Comparison of ENCODE assay signal across 1 mouse cellular context in genomic region chr11:99129287-99129686, GRCm38 (mm10).
A peak's percentile ranks its signal among the peaks of the same experiment; 100 is the strongest.
TF ChIP-seq lines count a peak whose summit lies in the region.

No protein-coding gene starts in this region.

TF ChIP-seq in CH12.LX, 34 proteins besides CTCF, POLR2A, EP300 and RAD21 (continued from another document):
- TF ChIP-seq MAFK (IDR thresholded peaks at IDR 0.05; ENCODE audit: insufficient replicate concordance, low read length) = 0 out of 2 replicates have a peak, but pooled peaks have one; percentile 55
- peak; percentile 46 for TF ChIP-seq SIN3A (IDR thresholded peaks at IDR 0.05; ENCODE audit: low read length)
- peak; percentile 73; the same call in 1 of the 2 replicates for TF ChIP-seq TCF12 (IDR thresholded peaks at IDR 0.05; ENCODE audit: low read depth, low read length)
- TF ChIP-seq MAZ (IDR thresholded peaks at IDR 0.05; ENCODE audit: low read depth, low read length) = peak; percentile 81
- TF ChIP-seq ELF1 (IDR thresholded peaks at IDR 0.05; ENCODE audit: low read depth, low read length) = peak; percentile 33; the same call in 1 of the 2 replicates
- TF ChIP-seq E2F4 (IDR thresholded peaks at IDR 0.05; ENCODE audit: insufficient replicate concordance, low read depth, low read length) = no peak
- TF ChIP-seq RCOR1 (conservative IDR thresholded peaks at IDR 0.05; ENCODE audit: low read depth, low read length) = peak; percentile 85
- TF ChIP-seq CHD2 (IDR thresholded peaks at IDR 0.05; ENCODE audit: low read length) = peak; percentile 48
- TF ChIP-seq JUND (conservative IDR thresholded peaks at IDR 0.05; ENCODE audit: low read depth, low read length) = peak; percentile 84
- no peak for TF ChIP-seq USF1 (IDR thresholded peaks at IDR 0.05; ENCODE audit: low read depth, low read length)
